Mouse (Mus musculus) erythroblast, embryonic 14.5 days (primary cell): ENCODE measurements around the gene Cep68.

Experiments
- GATA1 ChIP-seq: IDR thresholded peaks from 2 replicates; pipeline ENCODE4 v1.6.1; 2012; ENCODE audit warnings: low read length, inconsistent platforms, mixed read lengths
- TAL1 ChIP-seq: IDR thresholded peaks from 3 replicates; pipeline ENCODE4 v1.6.1; 2012; ENCODE audit warnings: low read length, inconsistent platforms, mixed read lengths

- TF ChIP-seq GATA1 (no peak), TAL1 (no peak)
Observed at GRCm38 (mm10) chr11:20280982-20281381, 31.8 kb upstream of the Cep68 start.
